8 mouse cellular contexts compared by ENCODE assay signal in genomic region chr7:109545255-109545993, GRCm38 (mm10). TPM values are rescaled to one million over a fixed set of nuclear protein-coding genes. Genes with fewer than 3 reads are reported as not detected.
DNase-seq lines count a peak whose midpoint lies in the region; ATAC-seq and TF ChIP-seq lines count a peak whose summit lies in the region.

No protein-coding gene starts in this region.

- no peak overlapping the region for H3K4me3 ChIP-seq in left cerebral cortex, adult 2 months
- H3K4me3 ChIP-seq in lung, postnatal 0 days (ENCODE audit: low read depth, low read length): no peak overlapping the region

- peaks cover 25% of the 10 kb centered on the region; the same call in 1 of the 2 replicates for H3K36me3 ChIP-seq in lung, postnatal 0 days (ENCODE audit: insufficient read depth, low read length)

- peak; percentile 84 for ATAC-seq in lung, postnatal 0 days

- no peaks in the 10 kb centered on the region for H3K9me3 ChIP-seq in lung, postnatal 0 days (ENCODE audit: low read length)

- 38% methylated on average over 10 of the region's 10 CpGs for WGBS in lung, postnatal 0 days

- 0 out of 2 replicates have a peak overlapping the region, but pooled peaks have one; percentile 24 for H3K27ac ChIP-seq in left cerebral cortex, adult 2 months
- H3K27ac ChIP-seq in lung, postnatal 0 days (ENCODE audit: low read length): peak overlapping the region; percentile 70

- H3K4me2 ChIP-seq in lung, postnatal 0 days (replicated peaks; ENCODE audit: low read depth, low read length): no peak overlapping the region

- TF ChIP-seq CTCF in left cerebral cortex, adult 2 months (IDR thresholded peaks at IDR 0.05): no peak
- no peak for TF ChIP-seq CTCF in lung, postnatal 0 days (IDR thresholded peaks at IDR 0.05)

- TF ChIP-seq EP300 in lung, postnatal 0 days (IDR thresholded peaks at IDR 0.05): no peak; the same call in 1 of the 2 replicates

- H3K9ac ChIP-seq in lung, postnatal 0 days (replicated peaks; ENCODE audit: low read depth): no peak overlapping the region

- no peaks in the 10 kb centered on the region for H3K27me3 ChIP-seq in lung, postnatal 0 days (replicated peaks; ENCODE audit: insufficient read depth, low read length)

- intact Hi-C loops in left cerebral cortex, adult 2 months (cut with DNase I): no loop called here
- intact Hi-C loops in left cerebral cortex, postnatal 14 days (cut with DNase I): no loop called here

- H3K4me1 ChIP-seq in lung, postnatal 0 days (ENCODE audit: insufficient read depth, low read depth, low read length): no peaks in the 10 kb centered on the region; the same call in 1 of the 2 replicates

- no peak for DNase-seq in left cerebral cortex, adult 2 months (ENCODE audit: extremely low spot score in 1 of 2, low spot score in 2 of 2)
- no peak for DNase-seq in left cerebral cortex, postnatal 14 days (ENCODE audit: low spot score in 2 of 2)
- peak; percentile 24 for DNase-seq in adrenal gland, postnatal 25 days
- DNase-seq in heart, adult 18-20 months: peak; percentile 57 to 70
- DNase-seq in lung, postnatal 0 days (ENCODE audit: low spot score): peak; percentile 85
- no peak for DNase-seq in layer of hippocampus, postnatal 14 days (ENCODE audit: low spot score in 2 of 2)
- DNase-seq in kidney, postnatal 4 days: no peak
- DNase-seq in cerebellum, adult 11 months: no peak

RNA-seq across cellular contexts. Expression of gene Rpl27a, which starts 26.5 kb away (rescaled TPM):
- total RNA-seq in left cerebral cortex, adult 2 months (2021): 100 to 1,000 TPM; 145 to 147 TPM
- 100 to 1,000 TPM; 101 to 121 TPM for total RNA-seq in left cerebral cortex, postnatal 14 days (2021)
- total RNA-seq in adrenal gland, postnatal 25 days (2021): 201 and 220 TPM in 2 replicates
- 10 to 100 TPM; 93.0 to 99.0 TPM for total RNA-seq in heart, adult 18-20 months (2021)
- 108 and 110 TPM in 2 replicates for polyA plus RNA-seq in lung, postnatal 0 days (2015; fragmentation: Nextera tagmentation; extraction: Ambion mirVana)
- 100 to 1,000 TPM; 121 to 135 TPM for total RNA-seq in layer of hippocampus, postnatal 14 days (2021)

RNA-seq across cellular contexts. Expression of gene Trim66, which starts 37.5 kb away (rescaled TPM):
- 10 to 100 TPM; 20.9 to 21.3 TPM for total RNA-seq in left cerebral cortex, adult 2 months (2021)
- 10 to 100 TPM in 1 of 2 experiments, 1 to 10 TPM in 1; 8.7 to 11.0 TPM for total RNA-seq in left cerebral cortex, postnatal 14 days (2021)
- 0.19 and 0.33 TPM in 2 replicates for total RNA-seq in adrenal gland, postnatal 25 days (2021)
- under 1 TPM; 0.07 to 0.23 TPM for total RNA-seq in heart, adult 18-20 months (2021)
- polyA plus RNA-seq in lung, postnatal 0 days (2015; fragmentation: Nextera tagmentation; extraction: Ambion mirVana): 0.04 TPM in 2 replicates
- total RNA-seq in layer of hippocampus, postnatal 14 days (2021): 1 to 10 TPM; 2.8 to 4.9 TPM

Comparison
In these comparisons a context has a peak if more than half of its experiments do, and no peak if none do; other contexts are left out.
1. DNase-seq: peak in adrenal gland, postnatal 25 days (single experiment), heart, adult 18-20 months (2 of 2) and lung, postnatal 0 days (single experiment); none in left cerebral cortex, adult 2 months (0 of 2), left cerebral cortex, postnatal 14 days (0 of 2), layer of hippocampus, postnatal 14 days (0 of 2), kidney, postnatal 4 days (0 of 2) and cerebellum, adult 11 months (single experiment).